Mouse (Mus musculus) layer of hippocampus, adult 2 months (tissue): ENCODE measurements around the gene Nrp2. TPM values are rescaled to one million over a fixed set of nuclear protein-coding genes. Genes with fewer than 3 reads are reported as not detected.
A peak's percentile ranks its signal among the peaks of the same experiment; 100 is the strongest.

Experiments
- DNase-seq, 2 experiments: peaks; one replicate each; pipeline ENCODE4 v3.0.0; 2022; ENCODE audit warnings: low spot score in 2 of 2
- H3K27ac ChIP-seq: fragments of 200-600 bp; 2 replicates; pipeline ENCODE4 v1.8.1; 2022
- H3K4me3 ChIP-seq: fragments of 200-600 bp; 2 replicates; pipeline ENCODE4 v1.8.1; 2022; ENCODE audit warnings: mild to moderate bottlenecking
- CTCF ChIP-seq: fragments of 200-600 bp; conservative IDR thresholded peaks from 2 replicates; pipeline ENCODE4 v1.8.1; 2022; ENCODE audit warnings: antibody characterized with exemption, mild to moderate bottlenecking, moderate library complexity
- total RNA-seq, 2 experiments: library from RNA; stranded (reverse); gene quantifications; 2 replicates each; pipeline ENCODE4 v1.2.3; 2021

Nrp2 gene
- total RNA-seq, 2 experiments from 2014 or later: 60.3 to 63.7 TPM

DNA sequence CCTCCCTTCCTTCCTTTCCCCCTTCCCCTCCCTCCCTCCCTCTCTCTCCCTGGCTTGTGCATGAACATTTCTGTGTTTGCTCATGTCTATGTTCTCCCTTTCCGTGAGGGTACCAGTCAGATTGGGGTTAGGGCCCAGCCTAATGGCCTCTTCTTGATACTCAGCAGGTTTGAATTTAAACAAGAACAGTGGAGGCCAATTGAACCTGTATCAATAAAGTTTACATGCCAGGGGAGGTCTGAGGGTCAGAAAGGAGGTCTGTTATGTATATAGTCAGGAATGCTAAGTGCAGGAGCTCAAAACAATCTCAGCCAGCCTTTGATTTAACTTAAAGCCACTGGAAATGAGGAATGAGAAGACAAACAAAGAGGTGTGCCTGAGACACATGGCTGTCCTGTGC lies 110.9 kb downstream of the Nrp2 start:
- 0 out of 2 replicates have a peak overlapping the region, but pooled peaks have one; percentile 32 for H3K27ac ChIP-seq
- no peak for TF ChIP-seq CTCF
- no peak for DNase-seq
- no peak overlapping the region for H3K4me3 ChIP-seq

DNA sequence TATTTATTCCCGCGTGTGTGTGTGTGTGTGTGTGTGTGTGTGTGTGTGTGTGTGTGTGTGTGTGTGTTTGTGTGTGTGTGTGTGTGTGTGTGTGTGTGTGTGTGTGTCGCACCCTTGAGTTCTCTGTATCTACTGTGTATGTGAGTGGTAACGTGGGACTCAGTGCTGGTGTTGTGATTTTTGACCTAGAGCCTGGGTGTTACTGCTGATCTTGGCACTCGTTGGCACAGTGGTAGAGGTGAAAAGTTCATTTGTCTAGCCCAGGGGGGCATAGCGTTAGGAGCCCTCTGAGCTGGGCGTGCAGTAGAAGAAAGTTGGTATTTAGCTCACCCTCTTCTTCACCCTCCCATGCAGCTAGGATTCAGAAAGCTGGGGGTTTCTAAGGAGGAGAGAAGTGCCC lies 114.5 kb downstream of the Nrp2 start:
- no peak for DNase-seq
- TF ChIP-seq CTCF: no peak
- no peak overlapping the region for H3K4me3 ChIP-seq
- H3K27ac ChIP-seq: no peak overlapping the region

DNA sequence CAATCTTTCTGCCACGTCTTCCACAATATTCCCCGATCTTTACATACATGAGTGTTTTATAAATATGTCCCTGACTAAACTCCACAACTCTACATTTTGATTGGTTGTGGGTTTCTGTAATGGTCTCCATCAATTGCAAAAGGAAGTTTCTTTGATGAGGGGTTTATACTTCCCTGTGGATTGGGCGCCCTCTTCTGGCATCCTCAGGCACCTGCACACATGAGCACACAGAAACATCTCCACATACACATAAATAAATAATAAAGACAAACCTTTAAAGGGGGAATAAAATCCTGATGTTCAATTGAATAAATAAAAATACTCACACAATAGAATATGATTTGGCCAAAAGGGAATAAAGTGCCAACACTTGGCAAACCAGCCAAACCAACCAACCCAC lies 117.1 kb downstream of the Nrp2 start:
- Histone ChIP-seq H3K4me3 (no peak overlapping the region), H3K27ac (no peak overlapping the region)
- no peak for DNase-seq
- peak; percentile 73 for TF ChIP-seq CTCF

DNA sequence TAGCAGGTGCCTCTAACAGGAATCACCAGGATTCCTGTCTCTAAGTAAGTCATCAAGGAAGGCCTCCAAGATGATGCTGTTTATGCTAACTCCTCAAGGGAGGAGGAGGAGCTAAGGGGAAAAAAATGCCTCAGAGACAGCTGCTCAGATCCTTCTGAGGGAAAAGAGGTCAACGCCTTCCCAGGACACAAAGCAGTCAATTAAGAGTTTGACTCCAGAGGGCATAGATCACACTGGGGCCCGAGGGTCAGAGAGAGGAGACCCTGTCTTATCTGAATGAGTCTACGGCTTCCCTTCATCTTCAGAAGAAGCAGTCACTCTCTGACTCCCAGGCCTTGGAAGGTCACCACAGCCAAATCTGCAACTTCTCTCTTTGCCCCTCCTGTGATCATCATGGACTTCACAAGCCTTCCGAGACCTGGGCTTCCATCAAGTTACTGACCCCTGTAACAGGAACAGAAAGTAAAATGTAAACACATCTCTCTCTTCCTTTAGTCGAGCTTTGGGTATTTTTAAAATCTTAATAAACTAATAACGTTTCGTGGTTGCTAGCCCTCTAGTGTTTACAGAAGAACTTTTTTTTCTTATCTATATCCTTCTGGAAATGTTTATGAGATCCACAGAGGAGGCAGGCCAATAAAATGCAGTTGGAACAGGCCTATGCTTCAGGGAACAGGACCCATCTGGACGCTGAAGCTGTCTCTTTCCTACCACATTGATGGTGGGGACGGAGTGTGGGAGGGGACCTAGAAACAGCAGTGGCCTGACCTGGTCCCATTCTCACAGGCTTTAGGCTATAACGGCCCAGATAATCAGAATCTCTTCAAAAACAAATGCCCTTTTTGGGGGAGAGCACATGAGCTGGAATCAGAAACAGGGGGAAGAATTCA lies 118.7 kb downstream of the Nrp2 start:
- Histone ChIP-seq H3K27ac (peak overlapping the region; percentile 72), H3K4me3 (no peak overlapping the region)
- DNase-seq: no peak
- no peak for TF ChIP-seq CTCF

DNA sequence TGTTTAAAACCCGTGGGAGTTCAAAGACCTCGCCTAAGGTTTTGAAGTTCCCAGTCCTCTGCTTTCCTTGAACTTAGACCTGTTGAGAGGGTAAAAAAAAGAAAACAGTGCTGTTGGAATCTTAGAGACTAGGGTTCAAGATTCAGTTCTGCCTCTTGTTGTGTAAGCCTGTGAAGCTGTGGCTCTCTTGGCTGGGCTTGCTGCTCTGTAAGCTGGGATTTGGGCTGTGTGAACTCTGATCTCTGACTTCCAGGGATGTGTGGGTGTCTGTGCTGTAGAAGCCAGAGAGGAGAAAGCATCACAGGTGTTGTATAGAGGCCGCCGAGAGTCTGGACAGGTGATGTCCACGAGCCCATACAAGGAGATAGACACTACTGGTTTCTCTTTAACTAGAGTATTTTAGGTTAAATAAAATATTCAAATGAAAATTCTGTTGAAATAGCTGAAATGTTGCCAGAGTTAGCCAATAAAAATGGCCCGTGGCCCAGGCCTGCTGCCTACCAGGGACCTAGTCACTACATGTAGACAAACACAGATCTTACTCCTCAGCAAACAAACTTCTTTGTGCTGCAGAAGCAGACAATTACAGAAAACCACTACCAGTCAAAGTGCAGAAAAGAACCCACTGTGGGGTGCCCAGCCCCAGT lies 120.6 kb downstream of the Nrp2 start:
- no peak for TF ChIP-seq CTCF
- DNase-seq: no peak
- H3K4me3 ChIP-seq: no peak overlapping the region

DNA sequence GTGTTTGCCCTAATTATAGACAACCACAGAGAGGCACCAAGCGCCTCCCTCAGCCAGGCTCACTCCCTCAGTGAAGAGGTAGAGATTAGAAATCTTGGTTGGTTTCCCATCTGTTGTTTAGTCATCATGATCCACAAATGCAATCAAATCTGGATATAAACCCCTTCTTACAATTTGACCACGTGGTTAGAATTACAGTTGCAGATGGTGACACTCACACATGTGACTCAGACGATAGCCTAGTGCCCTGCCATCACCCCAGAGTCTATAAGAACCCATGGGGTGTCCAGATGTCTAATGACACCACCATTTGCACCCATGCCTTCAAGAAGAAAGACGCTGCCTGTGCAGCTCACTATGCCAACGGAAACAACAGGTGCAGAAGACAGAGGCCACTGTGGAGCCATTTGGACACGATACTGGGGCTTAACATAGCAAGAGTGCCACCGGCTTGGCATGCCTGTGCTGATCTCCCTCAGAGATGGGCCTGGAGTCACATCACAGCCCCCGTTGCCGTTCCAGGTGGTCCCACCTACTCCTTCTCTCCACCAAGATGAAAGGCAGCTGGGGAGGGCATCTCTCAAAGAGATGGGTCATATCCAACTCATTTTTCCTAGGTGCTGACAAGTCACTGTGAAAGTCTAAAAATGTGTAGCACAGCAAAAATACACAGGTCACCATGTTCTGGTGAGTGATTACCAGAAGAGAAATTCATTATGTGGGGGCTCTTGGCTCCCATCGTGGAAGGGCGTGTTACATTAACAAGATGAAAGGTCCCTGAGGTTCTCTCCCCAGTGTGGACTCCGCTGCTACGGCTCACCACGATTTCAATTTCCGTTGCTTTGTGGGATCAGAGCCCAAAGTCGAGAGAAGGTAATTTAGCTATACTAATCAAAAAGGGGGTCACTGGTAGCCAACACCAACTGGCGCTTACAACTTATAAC lies 123.0 kb downstream of the Nrp2 start:
- Histone ChIP-seq H3K4me3 (no peak overlapping the region), H3K27ac (peak overlapping the region; percentile 82)
- peak in 1 of 2 experiments; percentile 35 for DNase-seq
- peak; percentile 45 for TF ChIP-seq CTCF

More for the DNA sequence above, 120.6 kb downstream of the Nrp2 start:
- H3K27ac ChIP-seq: no peak overlapping the region

DNA sequence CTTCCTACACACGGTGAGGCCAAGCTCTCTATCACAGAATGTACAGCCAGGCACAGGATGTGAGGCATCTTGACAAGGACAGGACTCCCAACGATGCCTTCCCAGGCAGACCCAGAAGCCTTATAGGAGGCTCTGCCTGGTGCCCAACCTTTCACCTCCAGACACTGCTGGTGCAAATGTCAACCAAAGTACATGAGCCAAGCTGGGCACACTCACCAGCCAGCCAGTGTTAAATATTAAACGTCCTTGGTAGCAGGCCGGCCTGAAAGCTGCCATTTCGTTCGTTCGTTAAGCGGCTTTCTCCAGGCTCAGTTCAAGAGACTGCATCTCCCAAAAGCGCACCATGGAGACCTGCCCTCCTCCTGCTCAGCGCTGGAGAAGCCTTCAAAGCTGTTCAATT lies 124.2 kb downstream of the Nrp2 start:
- no peak for TF ChIP-seq CTCF

DNA sequence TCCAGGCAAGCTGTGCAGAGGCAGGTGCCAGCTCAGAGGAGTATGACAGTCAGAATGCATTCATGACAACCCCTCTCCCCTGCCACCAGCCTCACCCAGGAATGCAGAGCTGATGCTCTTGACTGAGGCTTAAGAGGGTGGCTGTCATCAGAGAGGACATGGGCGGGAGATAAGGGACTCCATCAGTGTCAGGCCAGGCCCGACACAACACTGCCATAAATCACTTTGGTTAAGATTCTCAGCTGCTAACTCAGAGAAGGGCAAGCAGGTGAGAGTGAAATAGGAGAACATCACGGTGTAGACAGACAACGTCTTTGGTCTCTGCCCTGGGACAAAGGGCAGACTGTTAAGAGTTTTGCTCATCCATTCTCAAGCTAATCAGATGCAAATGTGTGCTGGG lies 125.1 kb downstream of the Nrp2 start:
- no peak overlapping the region for H3K4me3 ChIP-seq
- TF ChIP-seq CTCF: no peak
- DNase-seq: no peak
- peak overlapping the region; percentile 82 for H3K27ac ChIP-seq

More for the DNA sequence above, 124.2 kb downstream of the Nrp2 start:
- H3K27ac ChIP-seq: peak overlapping the region; percentile 82
- no peak for DNase-seq
- H3K4me3 ChIP-seq: no peak overlapping the region

DNA sequence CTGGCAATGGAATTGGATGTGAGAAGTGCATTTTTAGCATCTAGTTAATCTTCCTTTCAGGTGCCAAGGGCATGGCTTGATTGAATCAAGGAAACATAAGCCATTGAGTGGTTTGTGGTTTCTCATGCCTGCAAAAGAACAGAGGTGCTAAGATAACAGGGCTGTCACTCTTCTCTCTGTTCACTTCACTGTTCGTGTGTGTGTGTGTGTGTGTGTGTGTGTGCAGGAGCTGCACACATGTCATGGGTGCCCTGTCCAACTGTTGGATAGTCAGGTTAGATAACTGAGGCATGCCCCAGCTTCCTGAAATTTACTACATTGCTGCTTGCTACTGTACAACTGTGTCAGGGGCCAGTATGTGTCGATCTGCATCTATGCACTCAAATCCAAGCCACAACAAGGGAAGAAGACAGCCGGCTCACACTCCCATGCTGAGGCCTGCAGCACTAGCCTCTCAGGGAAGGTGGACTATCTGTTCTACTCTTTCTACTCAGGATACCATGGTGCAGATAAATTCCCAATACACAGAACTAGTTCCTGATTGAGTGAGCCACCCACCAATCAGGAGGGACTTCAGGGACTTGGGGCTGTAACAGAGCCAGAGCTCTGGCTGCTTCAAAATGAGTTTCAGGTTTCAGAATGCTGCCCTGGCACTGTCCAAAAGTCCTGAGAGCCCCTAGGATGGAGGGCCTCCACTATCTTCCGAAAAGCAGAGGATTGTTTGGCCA lies 126.8 kb downstream of the Nrp2 start:
- H3K4me3 ChIP-seq: no peak overlapping the region
- TF ChIP-seq CTCF: no peak
- no peak for DNase-seq

DNA sequence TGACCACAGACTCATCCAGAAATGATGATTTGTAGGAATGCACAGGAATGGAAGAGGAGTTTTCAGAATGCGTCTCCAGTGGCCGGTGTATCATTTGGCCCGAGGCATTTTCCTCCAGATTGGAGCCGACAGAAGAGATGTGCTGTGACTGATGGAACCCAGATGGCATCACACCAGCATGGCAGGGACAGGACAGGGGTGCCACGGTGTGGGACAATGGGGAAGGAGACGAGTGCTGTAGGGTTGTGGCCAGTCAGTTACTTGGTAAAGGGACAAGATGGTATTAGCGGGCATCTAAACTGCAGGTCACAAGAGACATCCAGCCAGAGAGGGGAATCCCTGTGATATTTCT lies 127.3 kb downstream of the Nrp2 start:
- Histone ChIP-seq H3K27ac (peak overlapping the region; percentile 89; the same call in 1 of the 2 replicates), H3K4me3 (no peak overlapping the region)
- no peak for DNase-seq
- TF ChIP-seq CTCF: no peak

More for the DNA sequence above, 126.8 kb downstream of the Nrp2 start:
- peak overlapping the region; percentile 89; the same call in 1 of the 2 replicates for H3K27ac ChIP-seq

DNA sequence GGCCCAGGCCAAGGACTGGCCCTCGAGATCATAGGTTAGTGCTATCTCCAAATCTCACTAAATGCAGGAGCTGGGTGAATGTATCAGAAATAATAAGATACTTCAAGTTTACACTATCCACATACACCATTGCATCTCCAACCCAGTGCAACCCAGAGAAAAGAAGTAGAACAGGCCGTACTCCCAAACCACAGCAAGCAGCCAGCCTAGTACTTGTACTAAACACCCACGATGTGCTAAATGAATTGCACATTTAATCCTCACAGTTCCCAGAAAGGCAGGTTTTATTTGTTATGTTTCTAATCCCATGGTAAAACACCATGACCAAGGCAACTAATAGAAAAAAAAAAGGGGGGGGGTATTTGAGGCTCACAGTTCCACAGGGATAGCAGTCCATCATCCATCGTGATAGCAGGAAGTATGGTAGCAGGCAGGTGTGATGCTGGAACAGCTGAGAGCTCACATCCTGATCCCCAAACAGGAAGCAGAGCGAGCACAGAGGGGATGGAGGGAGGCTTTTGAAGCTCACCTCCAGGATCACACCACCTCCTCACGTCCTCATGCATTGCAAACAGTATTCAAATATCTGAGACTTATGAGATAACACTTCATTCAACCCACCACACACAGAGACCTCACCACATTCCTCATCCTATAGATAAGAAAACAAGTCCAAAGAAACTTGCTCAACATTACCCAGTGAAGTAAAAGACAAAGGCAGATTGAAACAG lies 128.8 kb downstream of the Nrp2 start:
- TF ChIP-seq CTCF: no peak
- no peak for DNase-seq
- peak overlapping the region; percentile 89 for H3K27ac ChIP-seq
- H3K4me3 ChIP-seq: no peak overlapping the region
